Mouse (Mus musculus) gastrocnemius, adult 8-10 months (tissue): ENCODE results near the gene Sp2. TPM values are rescaled to one million over a fixed set of nuclear protein-coding genes. Genes with fewer than 3 reads are reported as not detected.

Experiments used
- DNase-seq, 2 experiments: peaks; one replicate each; pipeline ENCODE4 v3.0.0; 2022; ENCODE audit warnings: low spot score in 2 of 2
- total RNA-seq, 4 experiments: library from RNA; stranded (reverse); gene quantifications; 2 replicates each; pipeline ENCODE4 v1.2.4; 2022

The Sp2 gene
- total RNA-seq, 4 experiments from 2014 or later, result 8.6 to 12.5 (median 10.4) TPM

DNA sequence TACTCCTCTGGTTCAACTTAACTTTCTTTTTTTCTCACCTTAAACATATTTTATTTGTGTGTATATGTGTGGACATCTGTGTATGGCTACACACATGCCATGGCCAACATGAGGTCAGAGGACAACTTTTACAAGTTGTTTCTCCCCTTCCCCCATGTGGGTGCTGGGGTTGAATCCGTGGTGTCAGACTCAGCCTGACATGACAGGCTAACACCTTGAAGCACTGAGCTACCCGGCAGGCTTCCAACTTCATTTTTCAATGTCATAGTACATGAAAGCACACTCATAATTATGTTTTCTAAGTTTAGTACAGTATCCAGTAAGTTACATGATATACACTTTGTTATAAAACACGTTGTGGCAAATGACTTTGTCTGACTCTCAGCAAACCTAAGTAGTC lies 12.4 kb downstream of the Sp2 start:
- no peak for DNase-seq

DNA sequence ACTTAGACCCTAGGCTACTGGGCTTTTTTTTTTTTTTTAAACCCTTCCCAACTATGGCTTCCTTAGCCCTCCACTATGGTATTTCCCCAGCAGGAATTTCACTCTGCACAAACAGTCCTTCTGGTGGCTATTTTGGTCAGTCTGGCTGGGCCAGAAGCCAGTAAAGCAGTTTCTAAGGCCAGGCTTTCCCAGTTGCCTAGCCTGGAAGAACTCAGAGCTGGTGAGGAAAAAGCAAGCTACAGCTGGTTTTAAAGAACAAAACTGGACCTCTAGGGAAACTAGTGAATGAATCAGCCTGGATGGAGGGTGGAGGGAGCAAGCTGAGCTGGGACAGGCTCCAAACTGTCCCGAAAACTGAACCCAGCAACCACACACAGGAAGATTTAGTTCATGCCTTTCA lies 13.0 kb downstream of the Sp2 start:
- DNase-seq, result peak; percentile 79 to 84

DNA sequence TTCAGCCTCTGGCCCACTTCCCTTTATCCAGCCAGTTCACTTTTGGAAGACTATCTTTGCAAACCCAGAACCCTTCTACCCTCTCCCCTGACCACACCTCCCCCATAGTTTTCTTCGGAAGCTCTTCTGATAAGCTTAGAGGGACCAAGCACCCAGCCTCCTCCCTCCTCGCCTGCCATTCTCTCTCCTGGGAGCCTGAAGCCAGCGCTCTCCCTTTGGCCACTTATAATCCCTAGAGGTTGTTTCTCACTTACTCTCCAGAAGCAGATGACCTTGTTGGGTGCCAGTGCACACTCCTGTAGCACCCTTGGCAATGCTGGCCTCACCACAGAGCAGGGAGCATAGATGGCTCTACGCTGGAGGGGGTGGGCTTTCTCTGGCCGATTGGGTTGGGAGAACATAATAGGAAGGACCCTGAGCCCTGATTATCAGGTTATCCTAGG lies 13.5 kb downstream of the Sp2 start:
- DNase-seq, result peak; percentile 26 to 48

DNA sequence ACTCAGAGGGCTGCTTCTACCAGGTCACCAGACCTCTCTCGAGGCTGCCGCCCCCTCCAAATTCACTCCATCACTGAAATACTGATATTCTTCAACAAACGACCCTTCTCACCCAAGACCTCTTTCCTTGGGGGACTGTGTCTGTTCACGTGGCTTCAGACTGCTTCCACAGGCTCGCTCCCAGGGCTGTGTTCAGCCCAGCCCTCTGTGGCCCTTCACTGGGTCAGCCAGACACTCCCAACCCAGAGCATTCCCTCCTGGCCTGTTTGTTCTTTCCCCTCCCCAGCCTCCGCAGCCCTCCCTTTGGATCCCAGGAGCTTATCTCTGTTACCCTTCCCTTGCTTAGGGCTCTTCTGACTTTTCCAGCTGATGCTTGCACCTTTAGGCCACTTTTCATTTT lies 14.3 kb downstream of the Sp2 start:
- peak in 1 of 2 experiments; percentile 51 for DNase-seq

DNA sequence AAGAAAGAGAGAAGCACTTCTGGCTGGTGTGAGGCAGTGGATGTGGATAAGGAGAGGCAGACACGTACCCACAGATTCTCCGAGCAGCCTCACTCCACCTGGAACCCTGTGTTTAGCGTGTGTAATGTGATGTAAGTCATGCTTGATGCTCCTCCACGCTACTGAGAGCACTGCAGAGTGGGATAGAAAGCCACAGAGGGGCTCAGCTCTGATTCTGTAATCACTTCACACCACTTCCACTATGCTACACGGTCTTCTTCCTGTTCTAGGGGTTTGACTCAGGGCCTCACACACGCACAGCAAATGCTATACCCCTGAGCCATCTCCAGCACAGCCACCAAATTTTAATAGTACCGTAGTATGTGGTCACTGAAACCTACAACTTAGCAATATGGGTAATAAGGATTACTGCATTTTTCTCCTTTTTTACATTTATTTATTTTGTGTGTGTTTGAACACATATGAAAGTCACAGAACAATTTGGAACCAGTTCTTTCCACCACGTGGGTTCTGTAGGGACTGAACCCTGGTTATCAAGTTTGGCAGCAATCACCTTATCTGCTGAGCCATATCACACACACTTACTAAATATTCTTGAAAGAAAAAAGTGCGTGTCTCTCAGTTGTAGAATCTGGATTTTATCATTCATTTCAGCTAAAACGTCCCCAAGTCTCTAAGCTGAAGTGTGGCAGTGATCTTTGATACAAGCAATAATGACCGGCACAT lies 15.1 kb downstream of the Sp2 start:
- no peak for DNase-seq

DNA sequence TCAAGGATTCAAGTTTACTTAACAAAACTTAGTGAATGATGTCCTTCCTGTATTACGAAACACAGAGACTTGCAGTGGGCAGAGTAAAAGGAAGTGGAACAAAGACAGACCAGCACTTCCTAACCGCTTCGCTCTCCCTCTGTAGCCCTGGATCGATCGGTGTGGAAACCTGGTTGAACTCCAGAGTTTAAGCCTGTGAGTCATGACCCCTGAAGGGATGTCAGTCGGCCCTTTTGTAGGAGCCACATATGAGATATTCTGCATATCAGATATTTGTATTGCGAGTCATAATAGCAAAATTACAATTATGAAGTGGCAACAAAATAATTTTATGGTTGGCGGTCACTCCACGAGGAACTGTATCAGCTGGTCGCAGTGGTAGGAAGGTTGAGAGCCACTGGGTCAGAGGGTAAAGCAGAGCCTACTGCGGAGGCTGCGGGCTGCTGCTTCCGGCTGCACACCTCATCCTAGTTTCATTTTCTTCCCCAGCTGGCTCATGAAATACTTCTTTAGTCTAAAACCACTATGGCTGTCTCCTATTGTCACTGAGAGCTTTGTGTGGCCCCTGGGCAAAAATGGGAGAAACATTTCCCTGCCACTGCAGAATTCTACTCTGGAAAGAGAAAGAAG lies 15.7 kb downstream of the Sp2 start:
- DNase-seq, result no peak

DNA sequence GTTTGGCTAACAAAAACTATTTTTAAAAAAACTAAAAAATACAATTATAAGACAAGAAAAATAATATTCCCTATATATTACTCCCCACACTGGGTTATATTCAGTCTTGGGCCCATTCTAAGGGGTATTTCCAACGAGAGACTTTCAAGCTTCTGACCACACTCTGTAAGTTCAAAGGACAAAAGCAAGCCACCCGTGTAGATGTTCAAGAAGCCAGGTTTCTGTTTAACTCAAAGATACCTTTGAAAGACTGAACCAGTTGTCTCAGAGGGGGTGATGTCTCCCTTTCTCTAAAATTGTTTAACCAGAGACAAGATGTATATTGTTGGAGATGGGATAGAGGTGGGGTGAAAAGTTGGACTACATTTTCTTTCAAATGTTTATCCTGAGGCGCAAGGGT lies 16.6 kb downstream of the Sp2 start:
- DNase-seq, result no peak

DNA sequence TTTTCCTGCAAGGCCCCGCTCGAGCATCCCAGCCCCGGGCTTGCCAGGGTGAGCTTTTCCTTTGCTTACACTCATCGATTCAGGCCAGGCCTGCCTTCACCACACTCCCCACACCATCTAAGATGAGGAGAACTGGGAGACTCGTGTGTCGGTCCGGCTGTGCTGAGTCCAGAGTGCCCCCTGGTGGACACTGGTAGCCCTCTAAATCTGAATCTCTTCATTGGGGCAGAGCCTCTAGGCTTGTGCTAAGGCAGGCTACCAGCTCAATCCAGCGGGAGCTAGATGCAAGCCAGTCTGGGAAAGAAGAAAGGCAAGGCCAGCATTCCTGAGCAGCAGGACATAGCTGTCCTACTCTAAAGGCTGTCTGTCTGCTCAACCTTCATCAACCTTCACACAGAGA lies 19.2 kb downstream of the Sp2 start:
- peak; percentile 86 for DNase-seq

DNA sequence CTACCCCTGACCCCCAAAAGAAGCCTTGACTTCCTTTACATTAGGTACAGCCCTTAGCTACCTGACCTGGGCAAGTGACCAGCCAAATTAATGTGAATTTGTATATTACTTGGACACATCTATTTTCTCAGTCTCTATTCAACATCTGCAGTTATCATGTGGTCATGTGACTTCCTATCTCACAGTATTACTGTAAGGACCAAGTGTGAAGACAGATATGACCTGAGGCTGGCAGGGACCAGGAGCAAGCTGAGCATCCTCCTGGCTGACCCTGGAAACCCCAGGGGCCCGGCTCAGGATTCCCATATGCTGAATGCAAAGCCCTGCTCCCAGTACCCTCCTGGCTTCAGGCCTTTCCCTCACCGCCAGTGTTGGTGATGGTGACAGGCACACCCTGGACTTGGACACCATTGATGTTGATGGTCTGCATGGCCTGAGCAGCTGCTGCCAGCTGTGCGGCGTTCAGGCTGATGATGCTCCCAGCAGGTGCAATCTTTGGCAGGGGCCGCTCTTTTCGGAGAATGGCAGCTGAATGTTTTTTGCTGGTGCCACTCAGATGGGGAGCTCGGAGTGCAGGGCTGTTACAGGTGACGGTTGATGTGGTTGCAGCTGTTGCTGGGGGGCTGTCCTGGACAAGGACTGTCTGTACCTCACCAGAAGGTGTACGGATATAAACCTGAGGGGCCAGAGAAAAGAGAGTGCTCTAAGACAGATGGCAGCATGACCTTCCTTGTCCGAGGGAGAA lies 25.5 kb downstream of the Sp2 start:
- DNase-seq, result no peak

DNA sequence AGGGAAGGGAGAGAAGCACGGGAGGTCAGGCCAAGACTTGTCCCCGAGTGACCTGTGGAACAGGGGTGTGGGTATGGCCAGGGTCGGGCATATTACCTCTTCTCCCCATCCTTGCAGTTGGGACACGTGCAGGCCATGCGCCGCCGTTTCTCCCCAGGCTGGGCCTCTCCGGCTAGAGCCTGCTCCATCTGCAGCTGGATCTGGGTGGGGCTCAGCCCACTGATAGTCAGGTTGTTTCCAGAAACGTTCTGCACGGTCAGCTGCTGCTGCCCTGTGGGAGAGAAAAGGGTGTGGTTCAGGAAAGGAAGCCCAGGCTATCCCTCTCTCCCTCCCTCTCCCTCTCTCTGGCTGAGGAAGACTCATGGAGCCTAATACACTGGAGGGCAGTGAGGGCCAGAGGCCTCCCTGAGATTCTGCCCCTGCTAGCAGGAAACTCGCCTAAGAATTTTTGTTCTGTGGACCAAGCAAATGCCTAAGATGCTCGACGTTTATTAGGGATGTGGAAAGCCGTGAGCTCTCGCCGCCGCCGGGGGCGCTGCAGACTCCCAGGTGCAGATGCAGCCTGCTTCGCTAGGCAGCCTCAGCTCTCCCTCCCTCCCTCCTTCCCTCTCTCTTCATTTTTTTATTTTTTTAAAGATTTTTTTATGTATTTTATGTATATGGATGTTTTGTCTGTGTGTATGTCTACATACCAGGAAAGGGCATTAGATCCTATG lies 26.6 kb downstream of the Sp2 start:
- peak; percentile 40 to 69 for DNase-seq

DNA sequence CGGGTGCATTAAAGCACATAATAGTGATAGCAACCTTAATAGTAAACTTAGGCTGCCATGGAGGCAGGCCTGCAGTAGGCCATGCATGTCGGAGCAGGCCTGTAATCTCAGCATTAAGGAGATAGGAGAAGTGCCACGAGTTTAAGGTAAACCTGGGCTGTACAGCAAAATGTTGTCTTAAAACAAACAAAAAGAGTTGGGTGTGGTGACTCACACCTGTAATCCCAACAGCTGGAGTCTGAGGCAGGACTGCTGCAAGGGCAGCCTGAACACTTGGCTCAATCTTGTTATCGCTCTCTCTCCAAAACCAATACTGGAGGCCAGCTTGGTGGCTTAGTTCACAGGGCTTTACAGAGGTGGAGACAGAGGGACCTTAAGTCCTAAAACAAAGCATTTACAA lies 27.7 kb downstream of the Sp2 start:
- no peak for DNase-seq

DNA sequence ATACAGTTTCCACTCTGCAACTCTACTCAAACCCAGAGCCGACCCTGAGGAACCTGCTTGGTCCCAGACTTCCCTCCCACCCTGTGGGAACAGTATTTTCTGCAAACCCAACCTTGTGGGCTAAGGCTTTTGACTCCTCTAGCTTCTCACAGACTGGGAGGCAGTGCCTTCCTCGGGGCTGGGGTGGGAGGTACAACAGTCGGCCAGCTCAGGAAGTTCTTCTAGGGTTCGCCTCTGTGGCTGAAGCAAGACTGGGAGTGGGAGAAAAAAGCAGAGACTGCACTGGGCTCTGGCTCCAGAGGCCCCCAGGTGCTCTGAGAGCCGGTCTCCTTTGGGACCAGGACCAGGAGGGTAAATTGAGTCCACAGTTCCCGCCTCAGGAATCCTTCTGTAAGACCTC lies 29.9 kb downstream of the Sp2 start:
- no peak for DNase-seq

DNA sequence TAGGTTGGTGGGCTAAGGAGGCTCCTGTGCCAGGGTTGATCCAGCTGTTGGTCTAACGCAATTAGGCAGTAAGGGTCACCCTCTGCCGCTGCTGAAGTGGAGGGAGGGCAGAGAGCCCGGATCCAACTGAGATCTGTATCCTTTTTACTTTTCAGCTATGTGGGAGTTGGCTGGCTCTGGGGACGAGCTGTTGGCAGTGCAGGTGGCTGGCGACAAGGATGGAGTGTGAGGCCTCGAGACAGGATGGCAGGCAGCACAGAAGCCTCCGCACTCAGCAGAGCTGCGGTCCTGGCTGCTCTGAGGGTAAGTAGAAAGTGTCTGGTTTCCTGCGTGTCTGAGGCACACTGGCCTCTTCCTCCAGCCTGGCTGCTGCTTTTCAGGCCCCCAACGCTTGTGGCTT lies 30.3 kb downstream of the Sp2 start:
- DNase-seq, result no peak

DNA sequence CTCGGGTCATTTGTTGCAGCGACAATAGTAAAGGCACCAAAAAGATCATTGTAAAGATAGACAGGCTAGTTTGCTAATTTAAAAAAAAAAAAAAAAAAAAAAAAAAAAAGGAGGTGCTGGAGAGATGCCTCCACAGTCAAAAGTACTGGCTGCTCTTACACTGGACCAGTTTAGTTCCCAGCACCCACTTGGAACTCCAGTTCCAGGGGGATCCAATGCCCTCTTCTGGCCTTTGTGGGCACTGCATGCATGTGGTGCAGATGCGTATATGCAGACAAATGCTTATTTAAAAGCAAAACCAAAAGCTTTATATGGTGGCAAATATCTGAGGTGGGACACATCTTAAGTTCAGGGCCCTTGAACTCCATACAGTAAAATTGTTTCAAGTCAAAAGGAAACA lies 32.0 kb downstream of the Sp2 start:
- no peak for DNase-seq

DNA sequence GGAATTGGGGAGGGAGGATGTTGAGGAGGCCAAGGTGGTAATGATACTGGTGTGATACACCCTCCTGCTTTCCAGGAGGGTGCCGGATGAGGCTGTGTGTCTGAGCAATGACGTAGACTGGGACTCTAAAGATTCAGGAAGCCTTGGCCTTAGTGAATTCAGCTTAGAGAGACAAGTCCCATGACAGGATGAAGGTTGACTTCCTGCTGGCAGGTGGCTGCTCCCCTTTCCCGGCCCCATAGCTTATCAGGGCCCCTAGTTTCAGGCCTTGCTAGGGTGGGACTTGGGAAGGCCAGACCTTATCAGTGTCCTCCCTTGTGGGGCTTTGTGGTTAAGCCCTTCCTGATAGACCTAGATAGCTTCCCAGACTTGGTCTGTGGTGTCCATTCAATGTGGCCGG lies 34.9 kb downstream of the Sp2 start:
- no peak for DNase-seq

DNA sequence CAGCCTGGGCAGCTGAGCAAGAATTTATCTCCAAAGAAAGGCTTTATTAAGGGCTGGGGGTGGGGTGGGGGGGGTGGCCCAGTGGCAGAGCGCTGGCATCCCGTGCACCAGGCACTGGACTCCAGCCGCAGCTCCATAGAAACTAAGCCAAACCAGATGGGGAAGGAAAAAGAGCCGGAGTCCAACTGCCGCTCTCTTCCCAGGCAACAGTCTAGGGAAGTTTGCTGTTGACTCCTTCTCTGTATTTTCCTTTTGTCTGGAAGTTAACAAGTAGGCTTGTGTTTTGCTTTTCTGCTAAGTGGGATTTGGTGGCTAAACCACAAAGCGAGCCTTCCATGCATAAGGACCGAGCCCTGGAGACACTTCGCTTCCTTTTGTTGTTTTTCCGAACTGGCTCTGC lies 36.3 kb downstream of the Sp2 start:
- DNase-seq, result no peak

DNA sequence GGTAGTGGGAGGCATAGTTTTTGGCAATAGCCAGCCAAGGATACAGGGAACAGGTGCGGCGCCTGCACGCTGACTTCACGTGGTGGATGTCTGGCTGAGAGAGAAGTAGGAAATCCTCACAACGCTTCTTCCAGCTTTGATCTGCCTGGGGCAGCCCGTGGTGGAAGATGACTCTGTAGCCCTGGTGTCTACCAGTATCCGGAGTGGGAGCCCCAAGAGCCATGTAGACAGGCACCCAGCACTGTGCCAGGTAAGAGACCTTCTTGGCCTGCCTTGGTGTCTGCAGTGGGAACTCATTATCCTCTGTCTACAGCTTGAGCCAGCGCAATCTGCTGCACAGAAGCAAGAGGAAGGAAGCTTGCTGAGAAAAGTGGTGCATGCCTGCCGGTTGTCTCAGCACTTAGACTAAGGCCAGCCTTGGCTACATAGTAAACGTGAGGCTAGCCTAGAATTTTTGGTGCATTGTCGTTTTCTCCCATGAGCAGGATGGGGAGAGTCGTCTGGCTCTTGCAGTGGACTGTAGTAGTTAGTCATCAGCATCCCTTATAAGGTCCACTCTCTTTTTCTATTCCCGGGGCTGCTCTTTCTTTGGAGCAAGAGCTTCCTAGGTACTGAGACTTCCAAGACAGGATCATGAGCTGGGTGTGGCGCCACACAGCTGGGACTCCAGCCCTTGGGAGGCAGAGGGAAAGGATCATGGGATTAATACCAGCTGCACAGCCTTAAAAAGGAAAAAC lies 37.7 kb downstream of the Sp2 start:
- DNase-seq, result no peak

DNA sequence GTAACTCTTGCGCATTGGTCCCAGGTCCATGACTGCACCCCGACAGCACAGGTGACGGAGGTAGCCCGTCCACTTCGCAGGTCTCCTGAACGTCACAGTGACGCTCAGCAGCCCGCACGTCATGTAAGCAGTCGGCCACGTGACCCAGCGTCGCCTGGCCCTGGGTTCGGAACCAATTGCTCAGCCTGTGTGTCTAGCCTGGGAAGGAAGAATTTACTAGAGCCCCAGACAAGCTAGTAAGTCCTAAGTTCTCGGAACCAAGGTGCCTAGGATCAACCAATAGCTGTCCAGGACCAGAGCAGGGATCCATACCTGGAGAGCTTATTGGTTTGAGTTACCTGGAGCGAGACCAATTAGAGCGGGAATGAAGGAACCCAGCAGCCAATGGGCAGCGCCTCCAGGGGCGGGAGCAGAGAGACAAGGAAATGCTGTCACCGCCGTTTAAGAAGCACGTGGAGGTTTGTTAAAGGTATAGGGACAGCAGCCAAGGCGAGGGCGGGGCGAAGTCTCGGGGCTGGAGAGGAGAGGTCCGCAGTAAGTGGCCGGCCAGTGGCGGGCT lies 38.9 kb downstream of the Sp2 start, which contains the start of gene Pnpo:
Gene Pnpo (minus strand): TSS at position 241 of the 559 bp plus-strand sequence.
- DNase-seq, result peak; percentile 87 to 89

DNA sequence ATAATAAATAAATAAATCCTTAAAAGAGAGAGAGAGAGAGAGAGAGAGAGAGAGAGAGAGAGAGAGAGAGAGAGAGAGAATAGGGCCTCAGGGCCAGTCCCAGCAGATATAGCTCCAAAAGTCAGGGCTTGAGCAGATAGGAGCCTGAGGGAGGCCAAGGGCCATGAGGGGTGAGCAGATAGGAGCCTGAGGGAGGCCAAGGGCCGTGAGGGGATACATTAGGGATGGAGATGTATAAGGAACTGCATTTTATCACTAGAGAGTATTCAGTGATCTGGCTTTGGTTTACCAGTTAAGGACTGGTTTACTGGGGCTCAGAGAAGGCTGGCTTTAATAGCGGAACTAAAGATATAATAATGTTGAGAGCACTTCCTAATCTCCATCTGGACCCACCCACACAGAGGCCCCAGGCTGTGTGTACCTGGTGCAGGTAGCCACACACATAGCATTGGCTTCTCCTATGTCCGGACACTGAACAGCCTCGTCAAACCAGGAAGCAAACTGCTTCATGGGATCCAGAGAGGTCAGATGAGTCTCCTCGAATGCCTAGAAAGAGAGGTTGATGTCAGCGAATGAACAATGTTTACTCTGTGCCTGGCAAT lies 40.7 kb downstream of the Sp2 start:
- no peak for DNase-seq
